Mouse (Mus musculus): ENCODE measurements around the gene Ift20. TPM values are rescaled to one million over a fixed set of nuclear protein-coding genes. Genes with fewer than 3 reads are reported as not detected.

Ift20 gene
- polyA plus RNA-seq, 1 experiment: 61.6 TPM

DNA sequence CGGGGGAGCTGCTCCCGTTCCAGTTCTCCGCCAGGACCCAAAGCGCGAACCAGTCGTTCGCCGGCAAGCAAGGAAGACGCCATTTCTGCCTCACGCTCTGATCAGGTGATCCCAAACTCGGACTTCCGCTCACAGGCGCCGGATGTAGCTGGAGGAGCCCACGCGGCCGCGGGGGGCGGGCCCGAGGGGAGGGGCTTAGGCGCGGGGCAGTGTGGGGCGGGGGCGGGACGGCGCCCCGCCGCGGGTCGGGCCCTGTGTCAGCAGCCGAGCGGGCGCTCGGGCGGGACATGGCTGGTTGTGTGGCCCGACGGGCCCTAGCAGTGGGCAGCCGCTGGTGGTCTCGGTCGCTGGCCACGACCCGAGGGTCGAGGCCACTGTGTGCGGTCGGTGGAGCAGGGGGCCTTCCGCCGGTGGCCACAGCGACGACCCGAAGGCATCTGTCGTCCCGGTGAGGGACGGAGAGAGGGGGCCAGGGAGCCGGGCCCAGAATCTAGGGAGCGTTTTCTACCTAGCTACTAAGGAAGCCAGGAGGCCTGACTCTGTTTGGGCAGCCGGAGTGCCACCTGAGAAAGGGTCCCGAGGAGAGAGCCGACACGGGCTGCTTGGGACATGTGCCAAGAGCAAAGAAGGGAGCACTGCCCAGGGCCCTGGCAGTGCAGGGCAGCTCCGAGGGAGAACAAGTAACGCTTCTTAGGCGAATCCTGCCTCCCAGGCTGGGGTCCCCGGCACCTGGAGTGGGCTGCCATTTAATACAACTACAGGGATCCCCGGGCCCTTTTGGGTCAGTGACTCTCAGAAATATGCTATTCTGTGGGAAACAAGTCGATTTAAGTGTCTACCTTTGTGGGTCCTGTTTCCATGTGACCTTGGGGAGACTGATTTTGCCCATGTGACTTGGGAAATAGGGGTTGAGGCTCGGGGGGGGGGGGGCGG is 23.9 kb upstream of the Ift20 start, which contains the start of the genes Tmem199 and Poldip2:
TSS of gene Tmem199 (minus strand) at position 148 of the 933 bp plus-strand sequence.
TSS of gene Poldip2 (plus strand) at position 169 of the 933 bp plus-strand sequence.
- TF ChIP-seq CTCF (conservative IDR thresholded peaks at IDR 0.05; ENCODE audit: insufficient read depth, insufficient read length, low read depth, low read length) (no peak), POLR2A (IDR thresholded peaks at IDR 0.05; ENCODE audit: low read depth, low read length) (peak; percentile 6)
- H3K36me3 ChIP-seq (ENCODE audit: control insufficient read depth, insufficient read depth, low read length): peaks cover 3% of the 10 kb centered on the region
- H3K4me3 ChIP-seq (ENCODE audit: insufficient read depth, low read depth, low read length): peak within 1 kb of the TSS; percentile 91
- H3K27me3 ChIP-seq (replicated peaks; ENCODE audit: control insufficient read depth, insufficient read depth, low read length): no peaks in the 10 kb centered on the region
- WGBS: under 1% methylated on average over 61 of the region's 67 CpGs
- H3K4me1 ChIP-seq (ENCODE audit: control insufficient read depth, insufficient read depth, low read length): peaks cover 5% of the 10 kb centered on the region; the same call in 1 of the 2 replicates
- DNase-seq: peak; percentile 95
- H3K27ac ChIP-seq (ENCODE audit: insufficient read depth, low read depth, low read length): peak within 1 kb of the TSS; percentile 61

DNA sequence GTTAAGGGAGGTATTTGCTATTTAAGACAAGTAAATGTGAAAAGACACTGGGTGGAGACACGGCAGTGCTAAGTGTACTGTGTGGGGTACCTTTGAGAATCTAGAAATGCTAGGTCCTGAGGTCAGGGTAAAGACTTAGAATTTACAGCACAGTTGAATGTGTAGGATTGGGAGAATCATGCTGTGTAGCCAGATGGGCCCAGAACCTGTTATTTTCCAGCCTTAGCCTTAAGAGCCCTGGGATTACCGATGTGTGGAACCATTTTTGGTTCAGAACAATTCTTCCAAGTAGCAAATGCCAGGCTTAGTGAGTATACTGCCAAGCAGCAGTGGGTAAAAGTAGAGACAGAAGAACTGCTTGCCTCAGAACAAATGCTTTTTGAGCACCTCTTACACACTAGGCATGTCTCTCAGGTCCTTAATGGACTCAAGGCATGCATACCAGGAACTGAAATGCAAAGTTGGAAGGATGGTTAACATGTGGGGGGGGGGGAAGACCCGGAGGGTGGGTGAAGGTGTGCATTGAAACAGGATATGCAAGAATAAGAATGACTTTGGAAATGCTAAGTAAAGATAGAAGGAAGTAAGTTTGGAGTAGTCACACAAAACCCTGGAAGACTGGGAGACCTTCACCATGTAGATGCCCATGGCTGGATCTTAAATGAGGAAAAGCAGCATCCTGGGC is 22.9 kb upstream of the Ift20 start:
- DNase-seq: no peak
- no peak overlapping the region; the same call in 1 of the 2 replicates for H3K4me3 ChIP-seq (ENCODE audit: insufficient read depth, low read depth, low read length)
- no peak overlapping the region for H3K27ac ChIP-seq (ENCODE audit: insufficient read depth, low read depth, low read length)
- no peak for TF ChIP-seq CTCF (conservative IDR thresholded peaks at IDR 0.05; ENCODE audit: insufficient read depth, insufficient read length, low read depth, low read length)
- no peak for TF ChIP-seq POLR2A (IDR thresholded peaks at IDR 0.05; ENCODE audit: low read depth, low read length)
- peaks cover 3% of the 10 kb centered on the region for H3K36me3 ChIP-seq (ENCODE audit: control insufficient read depth, insufficient read depth, low read length)
- 62% methylated on average over 3 of the region's 3 CpGs for WGBS
- peaks cover 5% of the 10 kb centered on the region; the same call in 1 of the 2 replicates for H3K4me1 ChIP-seq (ENCODE audit: control insufficient read depth, insufficient read depth, low read length)
- H3K27me3 ChIP-seq (replicated peaks; ENCODE audit: control insufficient read depth, insufficient read depth, low read length): no peaks in the 10 kb centered on the region

DNA sequence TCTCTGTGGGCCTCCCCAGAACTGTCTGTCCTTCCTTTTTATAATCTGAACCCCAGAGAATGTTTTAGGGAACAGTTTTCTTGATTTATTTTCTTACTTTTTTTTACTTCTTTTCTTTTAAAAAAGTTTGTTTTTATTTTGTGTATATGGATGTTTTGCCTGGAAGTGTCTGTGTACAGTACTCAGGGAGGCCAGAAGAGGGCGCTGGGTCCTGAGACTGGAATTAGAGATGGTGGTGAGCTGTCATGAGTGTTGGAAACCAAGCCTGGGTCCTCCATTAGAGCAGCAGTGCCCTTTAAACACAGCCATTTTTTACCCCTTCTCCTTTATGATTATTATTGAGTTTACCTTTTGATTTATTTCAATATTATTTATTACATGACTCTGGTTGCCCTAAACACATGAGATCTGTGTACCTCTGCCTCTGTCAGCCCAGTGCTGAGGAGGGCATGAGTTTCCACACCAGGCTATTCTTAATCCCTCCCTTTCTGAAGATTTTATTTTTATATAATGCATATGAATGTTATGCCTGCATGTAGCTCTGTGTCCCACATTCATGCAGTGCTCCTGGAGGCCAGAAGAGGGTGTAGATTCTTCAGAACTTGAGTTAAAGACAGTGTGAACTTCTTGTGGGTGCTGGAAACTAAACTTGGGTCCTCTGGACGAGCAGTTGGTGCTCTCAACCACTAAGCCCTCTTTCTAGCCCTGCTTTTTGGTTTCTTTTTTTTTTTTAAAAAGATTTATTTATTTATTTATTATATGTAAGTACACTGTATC is 20.4 kb upstream of the Ift20 start:
- Histone ChIP-seq H3K27me3 (replicated peaks; ENCODE audit: control insufficient read depth, insufficient read depth, low read length) (no peaks in the 10 kb centered on the region), H3K27ac (ENCODE audit: insufficient read depth, low read depth, low read length) (no peak overlapping the region), H3K4me1 (ENCODE audit: control insufficient read depth, insufficient read depth, low read length) (peaks cover 5% of the 10 kb centered on the region; the same call in 1 of the 2 replicates), H3K4me3 (ENCODE audit: insufficient read depth, low read depth, low read length) (no peak overlapping the region), H3K36me3 (ENCODE audit: control insufficient read depth, insufficient read depth, low read length) (peaks cover 2% of the 10 kb centered on the region)
- DNase-seq: no peak
- TF ChIP-seq POLR2A (IDR thresholded peaks at IDR 0.05; ENCODE audit: low read depth, low read length) (no peak), CTCF (conservative IDR thresholded peaks at IDR 0.05; ENCODE audit: insufficient read depth, insufficient read length, low read depth, low read length) (peak; percentile 57)
- 66% methylated on average over 2 of the region's 2 CpGs for WGBS

GRCm38 (mm10) chr11:78518931-78519330 is 17.2 kb upstream of the Ift20 start:
- no peak overlapping the region for H3K4me3 ChIP-seq (ENCODE audit: insufficient read depth, low read depth, low read length)
- H3K4me1 ChIP-seq (ENCODE audit: control insufficient read depth, insufficient read depth, low read length): peaks cover 9% of the 10 kb centered on the region; the same call in 1 of the 2 replicates
- peaks cover 8% of the 10 kb centered on the region for H3K36me3 ChIP-seq (ENCODE audit: control insufficient read depth, insufficient read depth, low read length)
- WGBS: 91% methylated on average over 10 of the region's 10 CpGs
- TF ChIP-seq POLR2A (IDR thresholded peaks at IDR 0.05; ENCODE audit: low read depth, low read length): no peak
- no peak for TF ChIP-seq CTCF (conservative IDR thresholded peaks at IDR 0.05; ENCODE audit: insufficient read depth, insufficient read length, low read depth, low read length)
- H3K27ac ChIP-seq (ENCODE audit: insufficient read depth, low read depth, low read length): no peak overlapping the region
- no peak for DNase-seq
- H3K27me3 ChIP-seq (replicated peaks; ENCODE audit: control insufficient read depth, insufficient read depth, low read length): no peaks in the 10 kb centered on the region

DNA sequence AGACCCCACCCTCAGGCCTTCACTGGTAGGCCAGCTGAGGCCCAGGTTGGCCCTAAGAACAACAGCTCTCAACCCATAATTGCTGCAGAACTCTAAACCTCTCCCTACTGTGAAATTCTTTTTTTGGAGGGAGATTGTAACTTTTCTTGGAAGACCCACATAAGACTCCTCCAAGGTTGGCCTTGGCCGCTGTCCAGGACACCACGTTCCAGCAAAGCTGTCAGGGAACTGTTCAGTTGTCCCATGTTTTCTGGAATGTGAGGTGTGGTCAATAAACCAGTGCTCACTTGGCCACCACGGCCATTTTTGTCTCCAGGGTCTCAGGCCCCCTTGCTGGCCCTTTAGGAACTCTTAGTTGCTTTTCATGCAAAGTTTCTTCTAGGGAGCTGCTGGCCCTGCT is 14.3 kb upstream of the Ift20 start:
- H3K27ac ChIP-seq (ENCODE audit: insufficient read depth, low read depth, low read length): no peak overlapping the region
- H3K27me3 ChIP-seq (replicated peaks; ENCODE audit: control insufficient read depth, insufficient read depth, low read length): no peaks in the 10 kb centered on the region
- peaks cover 9% of the 10 kb centered on the region; the same call in 1 of the 2 replicates for H3K4me1 ChIP-seq (ENCODE audit: control insufficient read depth, insufficient read depth, low read length)
- DNase-seq: no peak
- TF ChIP-seq POLR2A (IDR thresholded peaks at IDR 0.05; ENCODE audit: low read depth, low read length): no peak
- TF ChIP-seq CTCF (conservative IDR thresholded peaks at IDR 0.05; ENCODE audit: insufficient read depth, insufficient read length, low read depth, low read length): no peak
- no peak overlapping the region for H3K4me3 ChIP-seq (ENCODE audit: insufficient read depth, low read depth, low read length)
- WGBS: 52% methylated on average over 3 of the region's 3 CpGs
- H3K36me3 ChIP-seq (ENCODE audit: control insufficient read depth, insufficient read depth, low read length): peaks cover 6% of the 10 kb centered on the region

- H3K36me3 ChIP-seq (ENCODE audit: control insufficient read depth, insufficient read depth, low read length): peaks cover 6% of the 10 kb centered on the region
- TF ChIP-seq CTCF (conservative IDR thresholded peaks at IDR 0.05; ENCODE audit: insufficient read depth, insufficient read length, low read depth, low read length): no peak
- no peak for TF ChIP-seq POLR2A (IDR thresholded peaks at IDR 0.05; ENCODE audit: low read depth, low read length)
- WGBS: 55% methylated on average over 1 of the region's 1 CpGs
Measured at GRCm38 (mm10) chr11:78522481-78522997, 13.6 kb upstream of the Ift20 start.

More at GRCm38 (mm10) chr11:78522481-78522997, 13.6 kb upstream of the Ift20 start:
- H3K27me3 ChIP-seq (replicated peaks; ENCODE audit: control insufficient read depth, insufficient read depth, low read length): no peaks in the 10 kb centered on the region
- peaks cover 9% of the 10 kb centered on the region; the same call in 1 of the 2 replicates for H3K4me1 ChIP-seq (ENCODE audit: control insufficient read depth, insufficient read depth, low read length)
- H3K27ac ChIP-seq (ENCODE audit: insufficient read depth, low read depth, low read length): peak overlapping the region; percentile 32
- peak; percentile 66 for DNase-seq
- H3K4me3 ChIP-seq (ENCODE audit: insufficient read depth, low read depth, low read length): no peak overlapping the region
